Mouse (Mus musculus): ENCODE data around the gene Stub1.

DNA sequence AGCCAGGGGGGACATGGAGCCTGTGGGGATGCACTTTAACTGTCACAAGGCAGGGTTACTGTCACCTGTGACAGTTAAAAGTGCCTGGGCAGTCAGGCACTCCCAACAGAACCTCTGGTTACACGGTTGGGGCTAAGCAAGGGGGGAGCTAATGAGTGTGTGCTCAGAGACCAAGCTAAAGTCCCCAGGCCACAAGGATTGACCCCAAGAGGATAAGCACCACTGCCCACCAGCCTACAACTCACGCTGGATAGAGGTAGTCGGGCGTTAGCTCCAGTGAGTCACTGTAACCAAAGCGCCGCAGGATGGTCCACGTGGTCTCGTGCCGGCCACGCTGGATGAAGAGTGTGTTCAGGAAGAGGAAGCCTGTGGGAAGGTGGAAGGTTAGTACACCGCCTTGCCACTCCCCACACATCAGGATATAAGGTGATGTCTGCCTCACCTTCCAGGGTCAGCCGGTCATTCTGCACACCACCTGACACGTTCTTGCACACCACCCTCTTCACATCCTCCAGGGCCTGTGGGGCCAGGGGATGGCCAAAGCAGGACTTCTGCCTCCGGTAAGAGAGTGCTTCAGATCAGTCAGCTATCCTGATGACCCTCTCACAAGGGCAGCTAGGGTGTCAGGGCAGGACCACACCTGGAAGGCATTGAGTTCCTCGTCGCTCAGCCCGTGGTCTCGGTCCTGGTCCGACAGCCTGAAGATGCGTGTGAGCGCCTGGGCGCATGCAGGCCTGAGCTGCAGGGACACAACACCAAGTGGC is 8.1 kb upstream of the Stub1 start, which contains the start of gene Gm20683:
- TF ChIP-seq CTCF (IDR thresholded peaks at IDR 0.05) (no peak), EP300 (IDR thresholded peaks at IDR 0.05; ENCODE audit: insufficient read depth, low read depth, low read length) (no peak), POLR2A (IDR thresholded peaks at IDR 0.05; ENCODE audit: insufficient read depth, low read depth, low read length) (no peak)

Measured in heart, adult 2 months (tissue).